Mouse (Mus musculus): ENCODE data around the gene Pax7. TPM values are rescaled to one million over a fixed set of nuclear protein-coding genes. Genes with fewer than 3 reads are reported as not detected.

The Pax7 gene
- polyA plus RNA-seq, 1 experiment from 2014 or later, result 0.08 TPM

DNA sequence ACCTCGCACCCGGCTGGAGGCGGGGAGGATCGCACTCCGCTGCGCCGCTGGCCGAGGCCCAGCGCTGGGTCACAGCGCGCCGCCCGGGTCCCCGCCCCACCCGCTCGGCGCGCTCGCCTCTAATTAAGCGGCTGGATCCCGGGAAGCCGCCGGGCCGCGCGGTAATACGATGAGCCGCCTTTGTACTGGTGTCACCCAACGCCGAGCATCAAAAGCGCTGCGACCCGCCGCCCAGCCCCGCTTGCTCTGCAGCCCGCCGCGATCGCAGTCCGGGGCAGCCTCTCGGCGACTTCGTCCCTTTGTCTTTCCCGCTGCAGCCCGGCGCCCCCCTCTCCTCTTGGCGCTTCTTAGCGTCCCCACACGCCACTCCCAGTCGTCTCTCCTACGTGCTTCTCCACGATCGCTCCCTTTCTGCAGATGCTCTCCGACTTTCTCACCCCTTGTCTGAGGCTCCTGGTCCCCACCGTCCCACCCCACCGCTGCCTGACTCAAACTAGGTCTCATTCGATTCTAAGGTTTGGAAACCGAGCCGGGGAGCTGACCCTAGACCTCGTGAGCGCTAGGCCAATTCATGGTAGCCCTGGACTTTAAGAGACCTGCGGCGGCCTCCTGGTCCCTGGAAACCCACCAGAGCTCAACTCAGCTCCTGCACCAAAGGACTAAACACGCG, 11.7 kb downstream of the Pax7 start:
- H3K27ac ChIP-seq (replicated peaks), result no peak overlapping the region
- 0 out of 2 replicates have a peak overlapping the region, but pooled peaks have one; percentile 1 for H3K9ac ChIP-seq (replicated peaks)
- under 1% methylated on average over 65 of the region's 65 CpGs for WGBS
- ATAC-seq (replicated peaks), result peak; percentile 63
- H3K9me3 ChIP-seq, result no peaks in the 10 kb centered on the region
- no peaks in the 10 kb centered on the region for H3K36me3 ChIP-seq
- H3K4me3 ChIP-seq, result peak overlapping the region; percentile 32
- H3K4me2 ChIP-seq (replicated peaks), result peak overlapping the region; percentile 47
- H3K27me3 ChIP-seq, result peaks cover 95% of the 10 kb centered on the region
- peaks cover 34% of the 10 kb centered on the region for H3K4me1 ChIP-seq

DNA sequence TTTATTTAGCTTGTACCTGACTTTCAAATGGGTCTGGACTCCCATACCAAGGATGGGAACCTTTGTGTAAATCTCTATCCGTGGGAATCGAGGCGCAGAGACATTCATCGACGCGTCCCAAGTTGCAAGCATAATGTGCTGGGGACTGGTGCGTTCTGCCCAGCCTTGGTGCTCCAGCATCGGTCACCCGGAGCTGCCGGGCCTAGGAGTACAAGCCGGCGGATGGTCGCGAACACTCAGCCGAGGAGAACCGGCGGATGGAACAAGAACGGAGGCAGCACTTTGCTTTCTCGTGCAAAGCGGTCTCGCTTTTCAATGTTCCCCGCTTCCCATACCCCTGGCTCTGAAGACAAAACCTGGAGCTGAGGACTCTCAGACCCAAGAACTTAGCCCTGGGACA, 12.3 kb downstream of the Pax7 start:
- Histone ChIP-seq H3K4me1 (peaks cover 34% of the 10 kb centered on the region), H3K9me3 (no peaks in the 10 kb centered on the region), H3K9ac (replicated peaks) (0 out of 2 replicates have a peak overlapping the region, but pooled peaks have one; percentile 1), H3K27me3 (peaks cover 95% of the 10 kb centered on the region), H3K4me2 (replicated peaks) (peak overlapping the region; percentile 47), H3K27ac (replicated peaks) (no peak overlapping the region), H3K4me3 (peak overlapping the region; percentile 32), H3K36me3 (no peaks in the 10 kb centered on the region)
- WGBS, result 3% methylated on average over 22 of the region's 22 CpGs
- ATAC-seq (replicated peaks), result no peak

DNA sequence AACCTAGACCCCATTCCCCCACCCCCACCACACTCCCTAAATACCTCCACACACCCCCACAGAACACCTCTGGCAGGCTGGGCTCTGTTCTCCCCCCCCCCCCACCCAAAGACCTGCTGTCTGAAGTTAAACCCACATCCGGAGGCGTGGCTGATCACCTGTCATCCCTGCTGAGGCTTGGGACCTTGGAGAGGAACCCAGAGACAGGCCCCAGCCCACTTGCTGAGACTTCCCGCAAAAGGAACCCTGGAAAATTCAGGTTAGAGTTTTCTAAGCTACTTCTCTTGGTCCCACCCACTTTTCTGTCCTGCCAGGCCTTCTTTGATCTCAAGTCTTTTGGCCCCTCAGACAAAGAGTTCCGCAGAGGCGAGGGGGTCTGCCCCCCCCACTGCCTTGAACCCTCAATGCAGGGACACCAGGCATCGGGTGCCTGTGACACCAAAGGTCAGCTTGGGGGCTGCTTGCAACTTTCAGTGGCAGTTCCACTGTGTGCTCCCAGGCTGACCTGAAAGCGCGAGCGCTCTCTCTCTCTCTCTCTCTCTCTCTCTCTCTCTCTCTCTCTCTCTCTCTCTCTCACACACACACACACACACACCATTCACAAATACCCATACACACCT, 13.8 kb downstream of the Pax7 start:
- Histone ChIP-seq H3K9me3 (no peaks in the 10 kb centered on the region), H3K4me2 (replicated peaks) (no peak overlapping the region), H3K4me1 (peaks cover 32% of the 10 kb centered on the region), H3K36me3 (no peaks in the 10 kb centered on the region), H3K4me3 (no peak overlapping the region), H3K27me3 (peaks cover 91% of the 10 kb centered on the region), H3K27ac (replicated peaks) (no peak overlapping the region), H3K9ac (replicated peaks) (no peak overlapping the region)
- WGBS, result 15% methylated on average over 8 of the region's 9 CpGs
- no peak for ATAC-seq (replicated peaks)

DNA sequence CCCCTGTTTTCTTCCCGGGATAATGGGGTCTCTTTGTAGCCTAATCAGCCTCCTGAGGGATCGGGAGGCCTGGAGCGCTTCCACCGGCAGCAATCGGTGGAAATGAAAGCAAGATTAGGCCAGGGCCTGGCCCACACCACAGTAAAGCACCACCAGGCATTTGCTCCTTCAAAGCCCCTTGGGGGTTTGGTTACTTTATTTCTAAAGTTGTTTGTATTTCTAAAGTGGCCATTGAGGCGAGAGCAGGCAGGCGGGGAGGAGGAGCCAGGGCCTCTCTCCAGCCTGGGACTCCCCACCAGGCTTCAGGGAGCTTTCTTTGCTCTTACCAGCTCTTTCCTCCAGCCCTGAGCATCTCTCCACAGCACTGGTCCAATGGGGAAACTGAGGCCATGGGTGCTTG, 15.2 kb downstream of the Pax7 start:
- ATAC-seq (replicated peaks), result 0 out of 2 replicates have a peak, but pooled peaks have one; percentile 41

DNA sequence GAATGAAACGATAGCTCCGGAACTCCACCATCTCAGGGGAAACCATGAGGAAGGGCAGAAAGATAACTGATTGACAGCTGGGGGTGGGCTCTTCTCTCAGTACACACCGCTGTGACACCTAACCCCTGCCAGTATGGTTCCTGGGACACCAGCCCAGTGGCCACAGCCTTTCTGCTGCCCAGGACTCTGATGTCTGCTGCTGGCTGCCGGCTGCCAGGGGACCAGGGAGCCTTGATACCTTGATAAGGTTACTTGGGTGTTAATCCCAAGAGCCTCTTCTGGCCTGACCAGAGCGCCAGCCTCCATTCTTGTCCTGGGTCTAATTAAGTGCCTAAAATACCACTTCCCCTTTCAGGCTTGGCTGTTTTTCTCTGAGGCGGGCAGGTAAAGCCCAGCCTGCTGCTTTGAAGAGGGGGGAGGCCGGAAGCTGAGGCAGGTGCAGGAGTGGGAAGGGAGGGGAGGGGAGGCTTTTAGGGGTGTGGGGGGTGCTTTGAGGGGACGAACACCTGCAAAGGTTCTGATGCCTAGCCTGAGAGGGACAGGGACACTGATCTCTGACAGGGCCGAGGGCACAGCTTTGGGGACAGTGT, 19.9 kb downstream of the Pax7 start:
- Histone ChIP-seq H3K36me3 (no peaks in the 10 kb centered on the region), H3K4me1 (peaks cover 31% of the 10 kb centered on the region), H3K4me3 (no peak overlapping the region), H3K27me3 (peaks cover 66% of the 10 kb centered on the region), H3K9ac (replicated peaks) (no peak overlapping the region), H3K4me2 (replicated peaks) (no peak overlapping the region), H3K9me3 (no peaks in the 10 kb centered on the region), H3K27ac (replicated peaks) (no peak overlapping the region)
- ATAC-seq (replicated peaks), result no peak
- 21% methylated on average over 9 of the region's 9 CpGs for WGBS

More for the DNA sequence above, 15.2 kb downstream of the Pax7 start:
- Histone ChIP-seq H3K27ac (replicated peaks) (no peak overlapping the region), H3K36me3 (no peaks in the 10 kb centered on the region), H3K9me3 (no peaks in the 10 kb centered on the region), H3K4me1 (peaks cover 18% of the 10 kb centered on the region), H3K4me2 (replicated peaks) (no peak overlapping the region), H3K9ac (replicated peaks) (no peak overlapping the region), H3K27me3 (peaks cover 92% of the 10 kb centered on the region), H3K4me3 (no peak overlapping the region)
- 6% methylated on average over 7 of the region's 7 CpGs for WGBS

DNA sequence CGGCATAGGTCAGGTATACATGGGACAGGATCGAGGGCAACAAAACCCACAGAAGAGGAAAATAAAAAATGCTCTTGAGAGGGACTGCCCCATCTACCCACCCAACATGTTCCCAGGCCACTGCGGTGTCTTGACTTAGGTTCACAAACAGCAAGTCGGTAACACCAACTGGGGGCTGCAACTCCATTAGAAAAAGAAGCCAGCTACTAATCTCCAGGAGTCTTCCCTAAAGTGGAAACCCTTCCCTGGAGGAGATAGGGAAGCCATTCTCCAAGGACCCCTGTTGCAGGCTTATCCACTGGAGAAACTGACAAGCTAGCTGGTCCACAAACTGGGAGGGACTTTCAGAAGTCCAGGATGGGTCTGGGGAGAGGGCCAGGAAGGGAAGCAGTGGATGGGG, 21.4 kb downstream of the Pax7 start:
- H3K36me3 ChIP-seq, result no peaks in the 10 kb centered on the region
- H3K4me1 ChIP-seq, result peaks cover 38% of the 10 kb centered on the region
- ATAC-seq (replicated peaks), result no peak
- H3K27me3 ChIP-seq, result peaks cover 51% of the 10 kb centered on the region
- H3K9me3 ChIP-seq, result no peaks in the 10 kb centered on the region
- H3K4me3 ChIP-seq, result no peak overlapping the region
- H3K27ac ChIP-seq (replicated peaks), result no peak overlapping the region
- WGBS, result 39% methylated on average over 4 of the region's 4 CpGs
- H3K9ac ChIP-seq (replicated peaks), result no peak overlapping the region
- no peak overlapping the region for H3K4me2 ChIP-seq (replicated peaks)

DNA sequence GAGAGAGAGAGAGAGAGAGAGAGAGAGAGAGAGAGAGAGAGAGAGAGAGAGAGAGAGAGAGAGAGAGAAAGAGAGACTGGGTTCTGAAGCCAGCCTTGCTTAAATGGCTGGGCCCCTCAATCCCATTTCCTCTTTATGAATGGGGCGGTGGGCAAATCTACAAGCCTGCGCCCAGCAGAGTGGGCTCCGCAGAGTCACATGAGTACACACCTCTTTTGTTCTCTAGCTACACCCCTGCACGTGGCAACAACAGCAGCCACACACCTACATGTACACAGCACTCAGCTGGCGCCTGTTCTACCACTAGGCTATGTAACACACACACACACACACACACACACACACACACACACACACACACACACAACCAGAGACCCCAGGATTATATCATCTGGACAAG, 21.9 kb downstream of the Pax7 start:
- no peak for ATAC-seq (replicated peaks)
- no peaks in the 10 kb centered on the region for H3K9me3 ChIP-seq
- no peak overlapping the region for H3K9ac ChIP-seq (replicated peaks)
- H3K4me3 ChIP-seq, result no peak overlapping the region
- H3K36me3 ChIP-seq, result no peaks in the 10 kb centered on the region
- H3K4me2 ChIP-seq (replicated peaks), result no peak overlapping the region
- H3K27me3 ChIP-seq, result peaks cover 46% of the 10 kb centered on the region
- H3K27ac ChIP-seq (replicated peaks), result no peak overlapping the region
- peaks cover 41% of the 10 kb centered on the region for H3K4me1 ChIP-seq
- WGBS, result 18% methylated on average over 5 of the region's 5 CpGs

DNA sequence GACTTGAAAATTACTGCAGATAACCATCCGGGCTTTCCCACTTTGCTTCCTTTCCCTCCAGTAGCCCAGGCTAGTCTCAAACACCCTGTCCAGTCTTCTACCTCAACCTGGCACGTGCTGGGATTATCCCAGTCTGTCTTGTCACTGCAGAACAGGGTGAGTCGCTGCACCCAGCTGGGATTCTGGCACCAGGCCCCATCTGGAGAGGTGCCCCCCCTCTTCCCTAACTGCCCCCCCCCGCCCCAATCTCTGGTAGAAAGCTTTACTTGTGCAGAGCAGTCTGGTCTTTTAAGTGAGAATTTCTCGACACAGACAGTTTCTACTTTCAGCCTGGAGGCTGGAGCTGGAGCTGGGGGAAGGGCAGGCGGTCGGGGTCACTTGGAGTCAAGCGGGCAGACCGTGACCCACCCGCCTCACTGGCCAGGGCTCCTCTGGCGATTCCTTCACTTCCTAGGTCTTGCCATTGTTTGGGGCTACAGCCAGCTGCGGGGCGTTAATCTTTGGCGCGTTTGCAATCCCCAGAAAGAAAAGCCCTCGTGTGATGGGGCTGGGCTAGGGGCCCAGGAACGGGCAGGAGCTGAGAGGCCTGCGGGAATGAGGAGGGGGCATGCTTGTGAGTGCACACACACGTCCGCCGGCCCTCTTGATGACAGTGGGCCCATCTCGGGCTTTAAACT, 22.4 kb downstream of the Pax7 start:
- 2% methylated on average over 22 of the region's 22 CpGs for WGBS
- ATAC-seq (replicated peaks), result no peak

DNA sequence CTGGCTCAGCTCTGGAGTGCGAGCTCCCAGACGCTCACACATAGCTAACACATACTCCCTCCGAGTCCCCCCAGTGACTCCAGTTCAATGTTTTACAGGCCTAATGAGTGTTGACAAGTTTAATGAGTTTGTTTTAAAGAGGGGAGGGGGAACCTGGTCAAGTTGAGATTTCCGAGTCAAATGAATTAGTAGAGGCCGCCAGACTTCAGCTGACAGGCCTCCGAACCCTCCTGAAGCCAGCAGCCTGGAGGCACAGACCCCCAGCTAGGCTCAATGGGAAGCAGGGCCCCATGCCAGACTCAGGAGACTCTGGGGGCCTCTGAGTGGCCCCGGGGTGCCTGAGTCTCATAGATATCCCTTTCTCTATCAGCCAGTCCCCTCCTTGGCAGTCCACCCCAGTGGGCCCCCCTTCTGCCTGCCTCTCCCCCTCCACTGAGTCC, 23.9 kb downstream of the Pax7 start:
- Histone ChIP-seq H3K4me1 (peaks cover 41% of the 10 kb centered on the region), H3K36me3 (no peaks in the 10 kb centered on the region), H3K27ac (replicated peaks) (no peak overlapping the region), H3K4me3 (no peak overlapping the region), H3K9ac (replicated peaks) (no peak overlapping the region), H3K4me2 (replicated peaks) (no peak overlapping the region), H3K27me3 (peaks cover 45% of the 10 kb centered on the region), H3K9me3 (no peaks in the 10 kb centered on the region)
- WGBS, result 8% methylated on average over 7 of the region's 7 CpGs
- ATAC-seq (replicated peaks), result peak; percentile 76

More for the DNA sequence above, 22.4 kb downstream of the Pax7 start:
- Histone ChIP-seq H3K4me2 (replicated peaks) (peak overlapping the region; percentile 17; the same call in 1 of the 2 replicates), H3K36me3 (no peaks in the 10 kb centered on the region), H3K4me3 (no peak overlapping the region), H3K9ac (replicated peaks) (no peak overlapping the region), H3K27me3 (peaks cover 43% of the 10 kb centered on the region), H3K9me3 (no peaks in the 10 kb centered on the region), H3K4me1 (peaks cover 41% of the 10 kb centered on the region), H3K27ac (replicated peaks) (0 out of 2 replicates have a peak overlapping the region, but pooled peaks have one; percentile 17)

DNA sequence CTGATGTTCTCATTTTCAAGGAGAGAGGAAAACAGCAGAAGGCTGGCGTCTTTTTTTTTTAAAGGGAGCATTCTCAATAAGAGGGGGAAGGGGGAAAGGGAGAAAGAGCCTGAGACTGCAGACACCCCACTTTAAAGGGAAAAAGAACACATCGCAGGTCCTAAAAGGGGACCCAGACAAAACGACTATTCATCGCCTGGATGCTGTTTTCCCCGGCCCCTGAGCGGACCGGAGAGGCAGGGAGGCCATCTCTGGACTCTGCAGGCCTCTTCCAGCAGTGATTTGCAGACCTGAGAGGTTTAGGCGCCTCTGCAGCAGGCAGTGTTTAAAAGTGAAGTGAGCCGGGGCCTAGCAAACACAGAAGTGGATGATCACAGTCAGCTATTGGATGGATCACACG, 25.5 kb downstream of the Pax7 start:
- WGBS, result 6% methylated on average over 10 of the region's 10 CpGs

DNA sequence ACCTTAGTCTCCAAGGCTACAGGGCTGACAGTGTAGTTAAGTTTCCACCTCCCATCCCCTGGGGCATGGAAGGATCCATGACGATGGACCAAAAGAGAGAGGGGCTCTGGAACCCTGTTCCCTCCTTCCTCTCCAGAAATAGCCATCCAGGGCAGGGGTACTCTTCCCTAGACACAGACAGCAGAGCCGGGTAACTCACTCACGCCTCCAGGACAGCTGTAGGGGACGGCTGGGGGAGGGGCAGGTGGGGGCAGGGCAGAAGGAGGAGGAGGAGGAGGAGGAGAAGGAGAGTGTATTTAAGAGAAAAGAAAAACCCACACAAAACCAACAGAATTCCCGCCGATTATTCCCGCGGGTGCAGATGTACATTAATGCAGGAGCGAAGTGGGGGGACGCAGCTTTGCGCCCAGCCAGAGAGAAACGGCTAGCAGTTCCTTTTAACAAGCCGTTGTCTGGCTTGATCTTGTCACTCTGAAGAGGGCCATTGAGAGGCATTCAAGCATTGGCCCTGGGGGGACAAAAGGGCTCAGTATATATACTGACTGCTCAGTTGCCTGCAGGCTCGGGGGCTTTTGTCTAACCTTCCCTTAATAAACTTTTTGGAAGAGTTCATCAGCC, 26.0 kb downstream of the Pax7 start:
- Histone ChIP-seq H3K9ac (replicated peaks) (no peak overlapping the region), H3K4me2 (replicated peaks) (0 out of 2 replicates have a peak overlapping the region, but pooled peaks have one; percentile 15), H3K27ac (replicated peaks) (peak overlapping the region; percentile 42; the same call in 1 of the 2 replicates), H3K4me1 (peaks cover 41% of the 10 kb centered on the region), H3K36me3 (no peaks in the 10 kb centered on the region), H3K9me3 (no peaks in the 10 kb centered on the region), H3K27me3 (peaks cover 27% of the 10 kb centered on the region; the same call in 1 of the 2 replicates), H3K4me3 (no peak overlapping the region)
- peak; percentile 53; the same call in 1 of the 2 replicates for ATAC-seq (replicated peaks)
- 2% methylated on average over 14 of the region's 14 CpGs for WGBS

More for the DNA sequence above, 25.5 kb downstream of the Pax7 start:
- peak overlapping the region; percentile 42; the same call in 1 of the 2 replicates for H3K27ac ChIP-seq (replicated peaks)
- ATAC-seq (replicated peaks), result no peak
- H3K4me3 ChIP-seq, result no peak overlapping the region
- H3K4me2 ChIP-seq (replicated peaks), result no peak overlapping the region
- no peak overlapping the region for H3K9ac ChIP-seq (replicated peaks)
- peaks cover 30% of the 10 kb centered on the region for H3K27me3 ChIP-seq
- H3K4me1 ChIP-seq, result peaks cover 41% of the 10 kb centered on the region
- no peaks in the 10 kb centered on the region for H3K36me3 ChIP-seq
- H3K9me3 ChIP-seq, result no peaks in the 10 kb centered on the region
